Mouse (Mus musculus) hindbrain, embryonic 16.5 days (tissue): ENCODE measurements around the gene Kcnc4. TPM values are rescaled to one million over a fixed set of nuclear protein-coding genes. Genes with fewer than 3 reads are reported as not detected.
A peak's percentile ranks its signal among the peaks of the same experiment; 100 is the strongest.

Source experiments
- ATAC-seq: fragments of 200-750 bp; cut with Nextera tagmentation; 2 replicates; pipeline ENCODE4 v1.8.0; 2017; ENCODE audit warnings: moderate TSS enrichment, moderate library complexity
- H3K27ac ChIP-seq: fragments of 300-500 bp; sonication (generic); 2 replicates; pipeline ENCODE4 v1.5.1; 2014; ENCODE audit warnings: low read depth, mild to moderate bottlenecking, control low read depth, low read length, moderate library complexity
- H3K27me3 ChIP-seq: fragments of 300-500 bp; sonication (generic); replicated peaks from 2 replicates; pipeline ENCODE4 v1.6.1; 2014; ENCODE audit warnings: low read length; ENCODE audit not compliant: control insufficient read depth, insufficient read depth
- H3K36me3 ChIP-seq: fragments of 300-500 bp; sonication (generic); 2 replicates; pipeline ENCODE4 v1.6.1; 2014; ENCODE audit warnings: mild to moderate bottlenecking, low read length, moderate library complexity, mixed read lengths; ENCODE audit not compliant: control insufficient read depth, insufficient read depth
- H3K4me1 ChIP-seq: fragments of 300-500 bp; sonication (generic); 2 replicates; pipeline ENCODE4 v1.6.1; 2014; ENCODE audit warnings: low read depth, low read length; ENCODE audit not compliant: control insufficient read depth, insufficient read depth
- H3K4me2 ChIP-seq: fragments of 300-500 bp; sonication (generic); 2 replicates; pipeline ENCODE4 v1.6.1; 2014; ENCODE audit warnings: mild to moderate bottlenecking, low read length, control low read depth, moderate library complexity
- H3K4me3 ChIP-seq: fragments of 300-500 bp; sonication (generic); 2 replicates; pipeline ENCODE4 v1.5.1; 2014; ENCODE audit warnings: mild to moderate bottlenecking, low read length, control low read depth, moderate library complexity
- H3K9ac ChIP-seq: fragments of 300-500 bp; sonication (generic); 2 replicates; pipeline ENCODE4 v1.6.1; 2014; ENCODE audit warnings: low read depth, mild to moderate bottlenecking, control low read depth, low read length, moderate library complexity
- H3K9me3 ChIP-seq: fragments of 300-500 bp; sonication (generic); 2 replicates; pipeline ENCODE4 v1.6.1; 2014; ENCODE audit warnings: mild to moderate bottlenecking, low read length, moderate library complexity; ENCODE audit not compliant: control insufficient read depth
- WGBS: fragments of 180-500 bp; shearing (Covaris S2); extraction: QIAGEN DNeasy Blood & Tissue Kit; methylation state at CpG from one replicate; pipeline ENCODE4 v1.1.7; 2014; 5-methylcytosine and 5-hydroxymethylcytosine counted together
- polyA plus RNA-seq: library from polyadenylated mRNA; unstranded; fragments of >200 nt; fragmentation: Nextera tagmentation; extraction: Ambion mirVana; gene quantifications from 2 replicates; pipeline ENCODE4 v1.2.1, GENCODE M21; 2015

Gene Kcnc4
- polyA plus RNA-seq, 1 experiment from 2014 or later, result 9.7 TPM

DNA sequence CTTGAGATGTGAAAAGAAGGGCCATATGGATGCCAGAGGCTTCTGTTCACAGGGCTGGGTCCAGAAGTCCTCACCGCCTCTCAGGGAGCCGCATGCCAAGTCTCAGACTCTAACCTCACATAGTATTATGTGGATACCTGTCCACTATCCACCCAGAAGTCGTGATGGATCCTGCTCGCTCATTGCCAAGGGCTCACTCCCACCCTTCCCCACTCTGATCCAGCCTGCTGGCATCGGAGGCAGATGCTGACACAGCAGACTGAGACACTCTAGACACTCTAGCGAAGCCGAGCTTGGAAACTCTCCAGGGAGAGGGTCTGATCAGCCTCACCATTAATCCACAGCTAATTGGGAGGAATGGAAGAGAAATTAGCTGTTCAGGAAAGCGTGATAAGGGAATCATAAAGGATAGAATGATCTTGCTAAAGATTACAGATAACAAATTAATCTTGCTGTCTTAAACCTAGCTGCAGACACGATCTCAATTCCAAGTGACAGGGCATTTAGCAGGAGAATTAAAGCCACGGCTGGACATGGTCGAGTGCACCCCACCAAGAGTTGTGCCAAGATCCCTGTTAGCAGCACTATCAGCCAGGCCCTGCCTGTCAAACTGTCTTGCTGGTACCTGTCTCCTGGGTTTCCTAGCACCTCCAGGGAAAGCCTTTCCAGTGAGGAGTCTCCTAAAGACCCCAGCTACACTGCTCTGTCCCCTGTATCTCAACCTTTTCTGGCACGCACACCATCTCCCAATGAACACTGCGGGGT, 36.9 kb upstream of the Kcnc4 start:
- Histone ChIP-seq H3K9ac (no peak overlapping the region), H3K27ac (no peak overlapping the region)

GRCm38 (mm10) chr3:107495524-107495923, 36.2 kb upstream of the Kcnc4 start:
- WGBS, result 79% methylated on average over 6 of the region's 6 CpGs
- Histone ChIP-seq H3K9ac (no peak overlapping the region), H3K4me1 (peaks cover 30% of the 10 kb centered on the region), H3K4me3 (no peak overlapping the region), H3K36me3 (peaks cover 13% of the 10 kb centered on the region; the same call in 1 of the 2 replicates), H3K27ac (no peak overlapping the region), H3K27me3 (no peaks in the 10 kb centered on the region; the same call in 1 of the 2 replicates), H3K4me2 (no peak overlapping the region), H3K9me3 (no peaks in the 10 kb centered on the region)
- ATAC-seq, result no peak

More for the DNA sequence above, 36.9 kb upstream of the Kcnc4 start:
- 0 out of 2 replicates have a peak, but pooled peaks cover 10% of the 10 kb centered on the region for H3K36me3 ChIP-seq
- ATAC-seq, result peak; percentile 70
- no peaks in the 10 kb centered on the region for H3K9me3 ChIP-seq
- H3K27me3 ChIP-seq, result no peaks in the 10 kb centered on the region; the same call in 1 of the 2 replicates
- no peak overlapping the region for H3K4me3 ChIP-seq
- no peak overlapping the region for H3K4me2 ChIP-seq
- peaks cover 29% of the 10 kb centered on the region for H3K4me1 ChIP-seq
- WGBS, result 45% methylated on average over 13 of the region's 13 CpGs

- Histone ChIP-seq H3K4me1 (peaks cover 25% of the 10 kb centered on the region), H3K27ac (peak overlapping the region; percentile 76), H3K27me3 (no peaks in the 10 kb centered on the region), H3K9ac (peak overlapping the region; percentile 13; the same call in 1 of the 2 replicates), H3K36me3 (peaks cover 12% of the 10 kb centered on the region; the same call in 1 of the 2 replicates), H3K9me3 (no peaks in the 10 kb centered on the region), H3K4me3 (no peak overlapping the region), H3K4me2 (no peak overlapping the region)
- peak; percentile 89 for ATAC-seq
- WGBS, result 28% methylated on average over 6 of the region's 6 CpGs
These were observed 32.1 kb upstream of the Kcnc4 start for GRCm38 (mm10) chr3:107491459-107491858.

DNA sequence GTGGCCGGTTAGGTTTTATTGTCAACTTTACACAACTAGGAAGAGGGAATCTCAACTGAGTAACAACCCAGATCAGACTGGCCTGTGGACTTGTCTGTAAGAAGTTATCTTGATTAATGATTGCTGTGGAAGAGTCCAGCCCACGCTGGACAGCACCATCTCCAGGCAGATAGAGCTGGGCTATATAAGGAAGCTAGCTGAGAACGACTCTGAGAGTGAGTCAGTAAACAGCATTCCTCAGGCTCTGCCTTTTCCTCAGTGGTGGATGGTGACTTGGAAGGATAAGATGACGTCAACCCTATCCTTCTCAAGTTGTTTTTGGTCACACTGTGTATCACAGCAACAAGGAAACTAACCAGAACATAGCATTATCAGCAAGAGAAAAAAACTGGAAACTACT, 29.3 kb upstream of the Kcnc4 start:
- Histone ChIP-seq H3K9me3 (no peaks in the 10 kb centered on the region), H3K27me3 (no peaks in the 10 kb centered on the region), H3K36me3 (peaks cover 10% of the 10 kb centered on the region; the same call in 1 of the 2 replicates), H3K9ac (no peak overlapping the region), H3K4me1 (peaks cover 17% of the 10 kb centered on the region), H3K27ac (no peak overlapping the region), H3K4me3 (no peak overlapping the region), H3K4me2 (no peak overlapping the region)
- 68% methylated on average over 4 of the region's 4 CpGs for WGBS
- ATAC-seq, result no peak

GRCm38 (mm10) chr3:107483290-107483689, 23.9 kb upstream of the Kcnc4 start:
- Histone ChIP-seq H3K27ac (peak overlapping the region; percentile 71; the same call in 1 of the 2 replicates), H3K27me3 (no peaks in the 10 kb centered on the region), H3K4me2 (no peak overlapping the region; the same call in 1 of the 2 replicates), H3K4me1 (peaks cover 10% of the 10 kb centered on the region), H3K9ac (no peak overlapping the region), H3K36me3 (no peaks in the 10 kb centered on the region), H3K9me3 (no peaks in the 10 kb centered on the region), H3K4me3 (no peak overlapping the region)
- peak; percentile 96 for ATAC-seq
- WGBS, result 27% methylated on average over 11 of the region's 11 CpGs

DNA sequence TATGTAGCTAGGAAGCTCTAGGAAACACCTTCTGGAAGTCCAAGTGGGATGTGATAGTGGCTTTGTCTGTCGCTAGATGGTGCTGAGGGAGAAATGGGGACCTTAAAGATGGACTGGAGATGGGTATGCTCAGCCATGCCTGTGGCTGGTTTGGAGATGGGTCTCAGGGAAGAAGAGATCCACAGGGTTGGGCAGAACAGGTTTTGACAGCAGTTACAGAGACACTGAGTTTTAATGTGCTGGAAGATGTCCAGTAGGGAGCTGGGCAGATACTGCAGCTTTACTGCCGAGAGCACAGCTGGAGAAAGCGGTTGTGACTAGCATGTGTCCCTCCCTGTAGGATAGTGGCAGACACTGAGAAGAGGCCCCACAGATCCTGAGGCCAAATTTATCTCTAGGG, 21.3 kb upstream of the Kcnc4 start:
- H3K4me3 ChIP-seq, result no peak overlapping the region
- no peaks in the 10 kb centered on the region for H3K9me3 ChIP-seq
- no peak overlapping the region for H3K9ac ChIP-seq
- H3K4me1 ChIP-seq, result peaks cover 10% of the 10 kb centered on the region
- 49% methylated on average over 3 of the region's 3 CpGs for WGBS
- H3K36me3 ChIP-seq, result no peaks in the 10 kb centered on the region
- no peaks in the 10 kb centered on the region for H3K27me3 ChIP-seq
- no peak for ATAC-seq
- H3K4me2 ChIP-seq, result no peak overlapping the region
- no peak overlapping the region for H3K27ac ChIP-seq

DNA sequence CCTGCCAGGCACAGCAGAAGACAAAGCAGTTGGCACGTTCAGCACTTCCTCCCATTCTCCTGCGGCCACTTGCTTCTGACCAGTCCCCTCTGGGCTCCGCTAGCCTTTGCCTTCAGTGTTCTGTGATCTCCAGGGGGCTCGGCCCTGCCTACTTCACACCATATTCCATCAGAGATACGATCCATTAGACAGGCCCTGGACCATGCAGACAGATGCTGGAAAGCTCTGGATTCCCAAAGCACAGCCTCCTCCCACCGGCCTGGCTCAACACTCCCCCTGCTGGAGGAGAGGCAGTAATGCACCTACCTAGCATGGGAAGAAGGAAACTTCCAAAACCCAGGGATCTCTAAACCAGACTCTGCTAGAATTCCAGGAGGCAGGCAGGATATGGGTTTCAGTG, 12.8 kb upstream of the Kcnc4 start:
- Histone ChIP-seq H3K27me3 (no peaks in the 10 kb centered on the region; the same call in 1 of the 2 replicates), H3K9me3 (no peaks in the 10 kb centered on the region), H3K27ac (no peak overlapping the region), H3K4me3 (no peak overlapping the region), H3K4me1 (no peaks in the 10 kb centered on the region), H3K4me2 (no peak overlapping the region), H3K36me3 (no peaks in the 10 kb centered on the region), H3K9ac (no peak overlapping the region)
- ATAC-seq, result peak; percentile 80
- 21% methylated on average over 6 of the region's 6 CpGs for WGBS

DNA sequence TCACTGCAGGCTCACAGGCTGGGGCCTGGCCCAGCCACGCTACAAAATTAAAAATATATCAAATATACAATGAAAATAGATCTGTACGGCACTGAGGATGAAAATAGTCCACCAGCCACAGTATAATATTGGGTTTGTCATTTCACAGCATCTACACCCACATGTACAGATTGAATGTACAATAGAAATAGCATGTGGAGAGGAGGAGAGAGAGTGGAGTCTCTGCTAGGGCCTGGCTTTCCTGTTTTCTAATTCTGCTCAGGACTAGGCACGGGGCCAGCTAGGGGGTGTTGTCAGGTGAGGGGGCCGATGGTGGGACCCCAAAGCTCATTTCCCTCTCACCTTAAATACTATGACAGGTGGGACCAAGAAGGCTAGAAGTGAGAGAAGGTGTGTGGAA, 9.7 kb upstream of the Kcnc4 start:
- H3K27me3 ChIP-seq, result no peaks in the 10 kb centered on the region; the same call in 1 of the 2 replicates
- no peaks in the 10 kb centered on the region for H3K36me3 ChIP-seq
- H3K4me3 ChIP-seq, result no peak overlapping the region
- ATAC-seq, result no peak
- 85% methylated on average over 4 of the region's 4 CpGs for WGBS
- H3K4me2 ChIP-seq, result no peak overlapping the region
- no peaks in the 10 kb centered on the region for H3K9me3 ChIP-seq
- no peaks in the 10 kb centered on the region for H3K4me1 ChIP-seq
- no peak overlapping the region for H3K9ac ChIP-seq
- H3K27ac ChIP-seq, result no peak overlapping the region

- no peaks in the 10 kb centered on the region for H3K4me1 ChIP-seq
- no peak overlapping the region for H3K9ac ChIP-seq
- no peaks in the 10 kb centered on the region for H3K36me3 ChIP-seq
- peaks cover under 1% of the 10 kb centered on the region; the same call in 1 of the 2 replicates for H3K27me3 ChIP-seq
- H3K9me3 ChIP-seq, result no peaks in the 10 kb centered on the region
- ATAC-seq, result no peak
- no peak overlapping the region for H3K4me3 ChIP-seq
- no peak overlapping the region for H3K27ac ChIP-seq
- 90% methylated on average over 11 of the region's 11 CpGs for WGBS
- H3K4me2 ChIP-seq, result no peak overlapping the region
These were observed 8.8 kb upstream of the Kcnc4 start for GRCm38 (mm10) chr3:107468106-107468505.
